Mouse (Mus musculus): ENCODE results near the gene Lrrc4b.

GRCm38 (mm10) chr7:44392341-44392740 is 36.5 kb upstream of the Lrrc4b start:
- TF ChIP-seq POLR2A (IDR thresholded peaks at IDR 0.05; ENCODE audit: borderline replicate concordance, extremely low read depth, insufficient read depth, insufficient read length, poor library complexity, severe bottlenecking) (no peak), CTCF (IDR thresholded peaks at IDR 0.05; ENCODE audit: borderline replicate concordance, extremely low read depth, insufficient read depth, insufficient read length) (no peak)
